Mouse (Mus musculus) liver, embryonic 14 days (tissue): ENCODE results near the gene Kyat3. TPM values are rescaled to one million over a fixed set of nuclear protein-coding genes. Genes with fewer than 3 reads are reported as not detected.

Experiments
- polyA plus RNA-seq: library from polyadenylated mRNA; depleted of rRNA; stranded (reverse); fragments of >200 nt; gene quantifications from 2 replicates; pipeline ENCODE4 v1.2.3, GENCODE M21; 2012; rRNA removed

The Kyat3 gene
- polyA plus RNA-seq, result 5.4 and 6.6 TPM in 2 replicates

GRCm38 (mm10) chr3:142700442-142701322, at the start of gene Kyat3:
Kyat3 (plus strand) TSS chr3:142701051.

GRCm38 (mm10) chr3:142764995-142765777, 64.3 kb downstream of the Kyat3 start, which contains the start of gene Gtf2b:
Gtf2b (plus strand) TSS chr3:142765045.

Other genes starting within 250 kb of the Kyat3 start
- gene Gbp5, start 207.1 kb upstream of the Kyat3 start, polyA plus RNA-seq, result 0.22 and 0.26 TPM in 2 replicates
- 1.0 and 1.4 TPM in 2 replicates for gene Gbp7, start 170.7 kb upstream of the Kyat3 start, polyA plus RNA-seq
- gene Gbp3, start 141.0 kb upstream of the Kyat3 start, polyA plus RNA-seq, result 1.3 and 1.9 TPM in 2 replicates
- gene Gbp2b, start 106.2 kb upstream of the Kyat3 start, polyA plus RNA-seq, result 0.01 and 0.02 TPM in 2 replicates
- 1.4 and 1.5 TPM in 2 replicates for gene Gbp2, start 80.4 kb upstream of the Kyat3 start, polyA plus RNA-seq
- gene Gtf2b, start 64.0 kb downstream of the Kyat3 start, polyA plus RNA-seq, result 28.5 and 32.6 TPM in 2 replicates
- gene Pkn2, start 181.0 kb downstream of the Kyat3 start, polyA plus RNA-seq, result 14.6 and 17.8 TPM in 2 replicates